Mouse (Mus musculus): ENCODE measurements at regions not wholly inside any gene's neighbourhood (a gene's known extent, or its start where the extent isn't known, plus 50 kb on each side); places are given as distances from the start of the nearest gene placed in this dataset.
A peak's percentile ranks its signal among the peaks of the same experiment; 100 is the strongest.

GRCm38 (mm10) chr4:101354951-101355350 is 64.1 kb upstream of the Ak4 start:
- Histone ChIP-seq H3K4me2 (replicated peaks; ENCODE audit: low read depth) (peak overlapping the region; percentile 93), H3K9ac (ENCODE audit: low read depth, low read length) (peak overlapping the region; percentile 99; the same call in 1 of the 2 replicates), H3K36me3 (ENCODE audit: control insufficient read depth, insufficient read depth) (no peaks in the 10 kb centered on the region), H3K4me1 (replicated peaks; ENCODE audit: control insufficient read depth, insufficient read depth, low read length) (no peaks in the 10 kb centered on the region), H3K4me3 (ENCODE audit: low read depth, low read length) (peak overlapping the region; percentile 92), H3K27ac (ENCODE audit: low read depth, low read length) (0 out of 2 replicates have a peak overlapping the region, but pooled peaks have one; percentile 98), H3K27me3 (replicated peaks; ENCODE audit: control insufficient read depth, insufficient read depth, low read length) (no peaks in the 10 kb centered on the region), H3K9me3 (ENCODE audit: control insufficient read depth) (no peaks in the 10 kb centered on the region)
- no peak for ATAC-seq
- no peak for TF ChIP-seq CTCF (IDR thresholded peaks at IDR 0.05; ENCODE audit: low read depth)
- 31% methylated on average over 7 of the region's 7 CpGs for WGBS

- H3K9ac ChIP-seq (ENCODE audit: low read depth, low read length): no peak overlapping the region
- no peak for ATAC-seq
- no peaks in the 10 kb centered on the region for H3K36me3 ChIP-seq (ENCODE audit: control insufficient read depth, insufficient read depth)
- H3K9me3 ChIP-seq (ENCODE audit: control insufficient read depth): no peaks in the 10 kb centered on the region
- H3K4me3 ChIP-seq (ENCODE audit: low read depth, low read length): peak overlapping the region; percentile 92
- H3K27ac ChIP-seq (ENCODE audit: low read depth, low read length): no peak overlapping the region
- H3K27me3 ChIP-seq (replicated peaks; ENCODE audit: control insufficient read depth, insufficient read depth, low read length): no peaks in the 10 kb centered on the region
- peak overlapping the region; percentile 93 for H3K4me2 ChIP-seq (replicated peaks; ENCODE audit: low read depth)
- 42% methylated on average over 7 of the region's 7 CpGs for WGBS
- H3K4me1 ChIP-seq (replicated peaks; ENCODE audit: control insufficient read depth, insufficient read depth, low read length): no peaks in the 10 kb centered on the region
- no peak for TF ChIP-seq CTCF (IDR thresholded peaks at IDR 0.05; ENCODE audit: low read depth)
These were observed 64.8 kb upstream of the Ak4 start for GRCm38 (mm10) chr4:101354086-101354855.

- no peak overlapping the region for H3K4me2 ChIP-seq (replicated peaks; ENCODE audit: low read depth)
- ATAC-seq: no peak
- H3K4me1 ChIP-seq (replicated peaks; ENCODE audit: control insufficient read depth, insufficient read depth, low read length): no peaks in the 10 kb centered on the region
- H3K9ac ChIP-seq (ENCODE audit: low read depth, low read length): no peak overlapping the region
- no peaks in the 10 kb centered on the region for H3K9me3 ChIP-seq (ENCODE audit: control insufficient read depth)
- no peak for TF ChIP-seq CTCF (IDR thresholded peaks at IDR 0.05; ENCODE audit: low read depth)
- H3K27me3 ChIP-seq (replicated peaks; ENCODE audit: control insufficient read depth, insufficient read depth, low read length): no peaks in the 10 kb centered on the region
- 87% methylated on average over 4 of the region's 4 CpGs for WGBS
- H3K36me3 ChIP-seq (ENCODE audit: control insufficient read depth, insufficient read depth): no peaks in the 10 kb centered on the region
- no peak overlapping the region for H3K4me3 ChIP-seq (ENCODE audit: low read depth, low read length)
- no peak overlapping the region for H3K27ac ChIP-seq (ENCODE audit: low read depth, low read length)
These were observed 66.9 kb upstream of the Ak4 start for GRCm38 (mm10) chr4:101352178-101352577.

GRCm38 (mm10) chr4:101351716-101352115 is 67.4 kb upstream of the Ak4 start:
- Histone ChIP-seq H3K27ac (ENCODE audit: low read depth, low read length) (no peak overlapping the region), H3K4me1 (replicated peaks; ENCODE audit: control insufficient read depth, insufficient read depth, low read length) (no peaks in the 10 kb centered on the region), H3K9ac (ENCODE audit: low read depth, low read length) (no peak overlapping the region), H3K36me3 (ENCODE audit: control insufficient read depth, insufficient read depth) (no peaks in the 10 kb centered on the region; the same call in 1 of the 2 replicates), H3K27me3 (replicated peaks; ENCODE audit: control insufficient read depth, insufficient read depth, low read length) (no peaks in the 10 kb centered on the region), H3K4me3 (ENCODE audit: low read depth, low read length) (no peak overlapping the region), H3K9me3 (ENCODE audit: control insufficient read depth) (no peaks in the 10 kb centered on the region), H3K4me2 (replicated peaks; ENCODE audit: low read depth) (no peak overlapping the region)
- WGBS: 95% methylated on average over 3 of the region's 3 CpGs
- TF ChIP-seq CTCF (IDR thresholded peaks at IDR 0.05; ENCODE audit: low read depth): no peak
- ATAC-seq: no peak

GRCm38 (mm10) chr4:101350656-101351055 is 68.4 kb upstream of the Ak4 start:
- no peaks in the 10 kb centered on the region for H3K27me3 ChIP-seq (replicated peaks; ENCODE audit: control insufficient read depth, insufficient read depth, low read length)
- no peak overlapping the region for H3K4me2 ChIP-seq (replicated peaks; ENCODE audit: low read depth)
- peaks cover 8% of the 10 kb centered on the region for H3K36me3 ChIP-seq (ENCODE audit: control insufficient read depth, insufficient read depth)
- no peak for TF ChIP-seq CTCF (IDR thresholded peaks at IDR 0.05; ENCODE audit: low read depth)
- H3K9ac ChIP-seq (ENCODE audit: low read depth, low read length): no peak overlapping the region
- no peaks in the 10 kb centered on the region for H3K9me3 ChIP-seq (ENCODE audit: control insufficient read depth)
- 88% methylated on average over 8 of the region's 8 CpGs for WGBS
- no peak overlapping the region for H3K4me3 ChIP-seq (ENCODE audit: low read depth, low read length)
- no peak overlapping the region for H3K27ac ChIP-seq (ENCODE audit: low read depth, low read length)
- no peak for ATAC-seq
- no peaks in the 10 kb centered on the region for H3K4me1 ChIP-seq (replicated peaks; ENCODE audit: control insufficient read depth, insufficient read depth, low read length)

GRCm38 (mm10) chr4:101350222-101350621 is 68.9 kb upstream of the Ak4 start:
- WGBS: 91% methylated on average over 3 of the region's 3 CpGs
- no peaks in the 10 kb centered on the region for H3K4me1 ChIP-seq (replicated peaks; ENCODE audit: control insufficient read depth, insufficient read depth, low read length)
- TF ChIP-seq CTCF (IDR thresholded peaks at IDR 0.05; ENCODE audit: low read depth): no peak
- H3K27ac ChIP-seq (ENCODE audit: low read depth, low read length): no peak overlapping the region
- no peak overlapping the region for H3K4me3 ChIP-seq (ENCODE audit: low read depth, low read length)
- H3K9me3 ChIP-seq (ENCODE audit: control insufficient read depth): no peaks in the 10 kb centered on the region
- no peaks in the 10 kb centered on the region for H3K27me3 ChIP-seq (replicated peaks; ENCODE audit: control insufficient read depth, insufficient read depth, low read length)
- no peak overlapping the region for H3K4me2 ChIP-seq (replicated peaks; ENCODE audit: low read depth)
- H3K9ac ChIP-seq (ENCODE audit: low read depth, low read length): no peak overlapping the region
- ATAC-seq: no peak
- H3K36me3 ChIP-seq (ENCODE audit: control insufficient read depth, insufficient read depth): peaks cover 8% of the 10 kb centered on the region
